Mouse (Mus musculus) layer of hippocampus, adult 11-12 months (tissue): ENCODE results near the gene C1qa.

Source experiments
- DNase-seq: peaks from one replicate; pipeline ENCODE4 v3.0.0; 2022; ENCODE audit warnings: low spot score

Gene C1qa

GRCm38 (mm10) chr4:136860022-136860421 lies 38.6 kb downstream of the C1qa start:
- DNase-seq = no peak

GRCm38 (mm10) chr4:136855081-136855480 lies 43.5 kb downstream of the C1qa start:
- peak; percentile 50 for DNase-seq

GRCm38 (mm10) chr4:136852989-136853388 lies 45.6 kb downstream of the C1qa start:
- no peak for DNase-seq

- DNase-seq = no peak
Measured at GRCm38 (mm10) chr4:136852119-136852518, 46.5 kb downstream of the C1qa start.

- DNase-seq = no peak
Measured at GRCm38 (mm10) chr4:136848565-136848964, 50.0 kb downstream of the C1qa start.

GRCm38 (mm10) chr4:136847166-136847565 lies 51.4 kb downstream of the C1qa start:
- no peak for DNase-seq
